Mouse (Mus musculus): ENCODE data around the gene Palm2.

- TF ChIP-seq CTCF (IDR thresholded peaks at IDR 0.05; ENCODE audit: low read depth, low read length) (no peak), POLR2A (IDR thresholded peaks at IDR 0.05; ENCODE audit: borderline replicate concordance, low read depth, low read length) (no peak)
Observed at GRCm38 (mm10) chr4:57601458-57601835, 167.4 kb downstream of the Palm2 start.
